Mouse (Mus musculus): ENCODE data around the gene Trabd2b. TPM values are rescaled to one million over a fixed set of nuclear protein-coding genes. Genes with fewer than 3 reads are reported as not detected.

The Trabd2b gene
- polyA plus RNA-seq, 1 experiment, result 1.6 TPM

GRCm38 (mm10) chr4:114408890-114409480 lies 2.5 kb downstream of the Trabd2b start:
- Histone ChIP-seq H3K27me3 (ENCODE audit: control insufficient read depth, insufficient read depth, low read length) (no peaks in the 10 kb centered on the region), H3K4me1 (ENCODE audit: control insufficient read depth, insufficient read depth, low read length) (peaks cover 5% of the 10 kb centered on the region), H3K27ac (ENCODE audit: control insufficient read depth, insufficient read depth, low read depth, low read length) (no peak overlapping the region), H3K4me3 (ENCODE audit: control insufficient read depth, low read depth, low read length) (no peak overlapping the region), H3K36me3 (ENCODE audit: control insufficient read depth, insufficient read depth, low read length) (no peaks in the 10 kb centered on the region)
- TF ChIP-seq CTCF (IDR thresholded peaks at IDR 0.05; ENCODE audit: control insufficient read depth, insufficient read depth, insufficient replicate concordance, low read depth, low read length) (no peak), POLR2A (IDR thresholded peaks at IDR 0.05; ENCODE audit: control insufficient read depth, low read depth, low read length) (no peak)

DNA sequence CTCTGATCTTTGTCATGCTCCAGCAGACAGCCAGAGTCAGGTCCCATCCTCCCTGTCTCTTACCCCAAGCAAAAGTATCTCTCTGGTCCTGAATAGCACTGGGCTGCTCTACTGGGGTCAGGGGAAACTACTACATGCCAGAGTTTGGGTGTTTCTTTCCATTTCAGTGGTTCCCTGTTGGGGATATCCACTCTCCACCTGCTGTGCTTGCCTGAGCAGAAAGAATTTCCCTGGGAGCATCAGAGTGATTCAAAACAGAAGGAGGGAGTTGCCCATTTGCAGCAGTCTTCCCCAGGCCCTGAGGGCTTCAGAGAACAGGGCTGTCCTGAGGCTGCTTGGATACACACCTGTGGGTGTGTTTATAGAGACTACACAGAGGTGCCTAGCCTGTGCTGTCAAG lies 3.0 kb downstream of the Trabd2b start:
- no peaks in the 10 kb centered on the region for H3K36me3 ChIP-seq (ENCODE audit: control insufficient read depth, insufficient read depth, low read length)
- TF ChIP-seq CTCF (IDR thresholded peaks at IDR 0.05; ENCODE audit: control insufficient read depth, insufficient read depth, insufficient replicate concordance, low read depth, low read length), result no peak
- no peak overlapping the region for H3K27ac ChIP-seq (ENCODE audit: control insufficient read depth, insufficient read depth, low read depth, low read length)
- peaks cover 5% of the 10 kb centered on the region for H3K4me1 ChIP-seq (ENCODE audit: control insufficient read depth, insufficient read depth, low read length)
- no peak overlapping the region for H3K4me3 ChIP-seq (ENCODE audit: control insufficient read depth, low read depth, low read length)
- no peaks in the 10 kb centered on the region for H3K27me3 ChIP-seq (ENCODE audit: control insufficient read depth, insufficient read depth, low read length)

DNA sequence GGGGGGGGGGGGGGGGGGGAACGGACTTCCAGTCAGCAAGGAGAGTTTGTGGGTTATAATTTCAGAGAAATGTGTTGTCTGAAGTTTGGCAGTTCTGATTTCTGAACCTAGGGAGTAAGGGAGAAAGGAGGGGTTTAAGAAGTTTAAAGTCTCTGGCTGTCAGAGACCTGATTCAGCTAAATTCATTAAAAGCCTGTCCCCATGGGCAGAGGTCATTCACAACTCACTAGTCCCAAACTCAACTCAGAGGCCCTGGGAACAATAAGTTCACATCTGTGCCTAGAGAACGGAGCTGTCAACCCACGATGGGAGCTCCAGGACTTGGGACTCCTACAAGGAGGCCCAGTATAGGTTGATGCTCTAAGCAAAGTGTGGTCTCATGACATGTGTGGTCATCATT lies 3.5 kb downstream of the Trabd2b start:
- Histone ChIP-seq H3K27ac (ENCODE audit: control insufficient read depth, insufficient read depth, low read depth, low read length) (no peak overlapping the region), H3K36me3 (ENCODE audit: control insufficient read depth, insufficient read depth, low read length) (no peaks in the 10 kb centered on the region), H3K4me3 (ENCODE audit: control insufficient read depth, low read depth, low read length) (no peak overlapping the region), H3K4me1 (ENCODE audit: control insufficient read depth, insufficient read depth, low read length) (peaks cover 5% of the 10 kb centered on the region), H3K27me3 (ENCODE audit: control insufficient read depth, insufficient read depth, low read length) (no peaks in the 10 kb centered on the region)
- TF ChIP-seq POLR2A (IDR thresholded peaks at IDR 0.05; ENCODE audit: control insufficient read depth, low read depth, low read length), result no peak
- TF ChIP-seq CTCF (IDR thresholded peaks at IDR 0.05; ENCODE audit: control insufficient read depth, insufficient read depth, insufficient replicate concordance, low read depth, low read length), result no peak

DNA sequence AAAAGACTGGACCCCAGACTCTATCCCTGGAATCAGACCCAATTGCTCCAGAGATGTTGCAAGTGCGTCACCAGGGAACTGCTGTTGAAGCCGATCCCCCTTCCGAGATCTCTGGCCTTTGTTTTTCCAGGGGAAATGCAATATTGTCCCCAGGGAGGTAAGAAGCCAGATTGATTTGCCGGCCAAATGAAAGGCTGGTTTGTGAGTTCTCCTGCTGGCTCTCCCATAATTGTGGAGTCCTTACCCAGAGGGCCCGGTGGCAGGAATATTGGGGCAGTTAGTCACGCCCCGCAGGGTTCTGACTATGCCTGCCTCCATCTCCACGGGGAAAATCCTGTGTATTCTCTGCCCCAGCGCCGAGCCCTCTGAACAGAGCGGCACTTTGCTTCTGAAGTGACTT lies 3.9 kb downstream of the Trabd2b start:
- Histone ChIP-seq H3K27me3 (ENCODE audit: control insufficient read depth, insufficient read depth, low read length) (no peaks in the 10 kb centered on the region), H3K4me3 (ENCODE audit: control insufficient read depth, low read depth, low read length) (no peak overlapping the region), H3K27ac (ENCODE audit: control insufficient read depth, insufficient read depth, low read depth, low read length) (no peak overlapping the region)

GRCm38 (mm10) chr4:114410958-114411661 lies 4.6 kb downstream of the Trabd2b start:
- no peaks in the 10 kb centered on the region for H3K27me3 ChIP-seq (ENCODE audit: control insufficient read depth, insufficient read depth, low read length)
- H3K36me3 ChIP-seq (ENCODE audit: control insufficient read depth, insufficient read depth, low read length), result no peaks in the 10 kb centered on the region
- peaks cover 5% of the 10 kb centered on the region for H3K4me1 ChIP-seq (ENCODE audit: control insufficient read depth, insufficient read depth, low read length)
- no peak for TF ChIP-seq POLR2A (IDR thresholded peaks at IDR 0.05; ENCODE audit: control insufficient read depth, low read depth, low read length)
- TF ChIP-seq CTCF (IDR thresholded peaks at IDR 0.05; ENCODE audit: control insufficient read depth, insufficient read depth, insufficient replicate concordance, low read depth, low read length), result no peak
- no peak overlapping the region for H3K27ac ChIP-seq (ENCODE audit: control insufficient read depth, insufficient read depth, low read depth, low read length)
- no peak overlapping the region for H3K4me3 ChIP-seq (ENCODE audit: control insufficient read depth, low read depth, low read length)

More for the DNA sequence above, 3.9 kb downstream of the Trabd2b start:
- TF ChIP-seq CTCF (IDR thresholded peaks at IDR 0.05; ENCODE audit: control insufficient read depth, insufficient read depth, insufficient replicate concordance, low read depth, low read length) (no peak), POLR2A (IDR thresholded peaks at IDR 0.05; ENCODE audit: control insufficient read depth, low read depth, low read length) (no peak)
- H3K4me1 ChIP-seq (ENCODE audit: control insufficient read depth, insufficient read depth, low read length), result peaks cover 5% of the 10 kb centered on the region
- no peaks in the 10 kb centered on the region for H3K36me3 ChIP-seq (ENCODE audit: control insufficient read depth, insufficient read depth, low read length)

- Histone ChIP-seq H3K27ac (ENCODE audit: control insufficient read depth, insufficient read depth, low read depth, low read length) (no peak overlapping the region), H3K36me3 (ENCODE audit: control insufficient read depth, insufficient read depth, low read length) (no peaks in the 10 kb centered on the region), H3K27me3 (ENCODE audit: control insufficient read depth, insufficient read depth, low read length) (no peaks in the 10 kb centered on the region), H3K4me1 (ENCODE audit: control insufficient read depth, insufficient read depth, low read length) (no peaks in the 10 kb centered on the region), H3K4me3 (ENCODE audit: control insufficient read depth, low read depth, low read length) (no peak overlapping the region)
- TF ChIP-seq POLR2A (IDR thresholded peaks at IDR 0.05; ENCODE audit: control insufficient read depth, low read depth, low read length) (no peak), CTCF (IDR thresholded peaks at IDR 0.05; ENCODE audit: control insufficient read depth, insufficient read depth, insufficient replicate concordance, low read depth, low read length) (no peak)
Measured at GRCm38 (mm10) chr4:114411846-114412390, 5.4 kb downstream of the Trabd2b start.

DNA sequence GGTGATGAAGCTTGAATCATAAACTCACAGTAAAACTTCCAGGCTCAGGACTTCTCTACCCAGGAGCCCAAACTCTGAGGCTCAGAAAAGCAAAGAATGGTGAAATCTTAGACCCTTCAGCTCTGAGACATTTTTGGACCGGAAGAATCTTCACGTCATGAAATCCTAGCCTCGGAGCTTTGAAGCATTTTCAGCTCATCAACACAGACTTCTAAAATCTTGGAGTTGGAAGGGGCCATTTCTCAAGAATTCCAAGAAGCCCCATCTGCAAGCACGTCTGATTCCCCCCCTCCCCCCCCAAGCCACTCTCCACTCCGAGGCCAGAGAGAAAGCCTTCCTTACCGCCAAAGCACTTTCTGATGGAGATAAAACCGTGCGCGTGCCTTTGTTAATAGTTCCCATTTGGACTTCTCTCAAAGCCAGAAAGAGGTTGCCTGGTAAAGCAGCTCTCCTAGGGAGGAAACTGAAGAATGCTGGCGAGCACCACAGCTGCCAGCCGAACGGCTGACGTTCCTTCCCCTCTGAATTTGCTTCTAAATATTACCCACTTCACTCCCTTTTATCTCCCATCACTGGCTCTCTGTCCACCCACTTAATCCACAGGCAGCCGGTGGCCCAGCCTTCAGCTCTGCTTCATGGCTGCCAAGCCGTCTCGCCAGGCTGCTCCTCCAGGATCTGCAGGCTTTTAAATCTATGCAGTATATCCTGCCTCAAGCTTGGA lies 9.6 kb downstream of the Trabd2b start:
- H3K36me3 ChIP-seq (ENCODE audit: control insufficient read depth, insufficient read depth, low read length), result no peaks in the 10 kb centered on the region
- H3K4me3 ChIP-seq (ENCODE audit: control insufficient read depth, low read depth, low read length), result no peak overlapping the region
- no peak for TF ChIP-seq CTCF (IDR thresholded peaks at IDR 0.05; ENCODE audit: control insufficient read depth, insufficient read depth, insufficient replicate concordance, low read depth, low read length)
- no peak for TF ChIP-seq POLR2A (IDR thresholded peaks at IDR 0.05; ENCODE audit: control insufficient read depth, low read depth, low read length)
- H3K4me1 ChIP-seq (ENCODE audit: control insufficient read depth, insufficient read depth, low read length), result no peaks in the 10 kb centered on the region
- H3K27me3 ChIP-seq (ENCODE audit: control insufficient read depth, insufficient read depth, low read length), result no peaks in the 10 kb centered on the region
- H3K27ac ChIP-seq (ENCODE audit: control insufficient read depth, insufficient read depth, low read depth, low read length), result no peak overlapping the region

All from testis, adult 2 months (tissue).